Mouse (Mus musculus) heart, adult 2 months (tissue): Measurements from ENCODE around the gene Bmp6. TPM values are rescaled to one million over a fixed set of nuclear protein-coding genes. Genes with fewer than 3 reads are reported as not detected.

ENCODE experiments used
- DNase-seq, 2 experiments: peaks; one replicate each; pipeline ENCODE4 v3.0.0; 2021
- H3K27ac ChIP-seq: fragments of 200-600 bp; 2 replicates; pipeline ENCODE4 v1.8.1; 2022
- H3K27me3 ChIP-seq: fragments of 200-500 bp; 2 replicates; pipeline ENCODE4 v1.6.1; 2012; ENCODE audit warnings: mild to moderate bottlenecking, low read length, inconsistent platforms, mixed read lengths; ENCODE audit not compliant: control insufficient read depth, insufficient read depth
- H3K36me3 ChIP-seq: fragments of 200-500 bp; 2 replicates; pipeline ENCODE4 v1.6.1; 2012; ENCODE audit warnings: low read length, inconsistent platforms; ENCODE audit not compliant: control insufficient read depth, insufficient read depth
- H3K4me1 ChIP-seq: fragments of 200-500 bp; 2 replicates; pipeline ENCODE4 v1.6.1; 2011; ENCODE audit warnings: low read length; ENCODE audit not compliant: control insufficient read depth, insufficient read depth
- H3K4me3 ChIP-seq: fragments of 200-600 bp; 2 replicates; pipeline ENCODE4 v1.8.1; 2022
- H3K79me2 ChIP-seq: fragments of 200-500 bp; replicated peaks from 2 replicates; pipeline ENCODE4 v1.6.1; 2012; ENCODE audit warnings: mild to moderate bottlenecking, inconsistent platforms, low read length, moderate library complexity, mixed read lengths; ENCODE audit not compliant: control insufficient read depth, insufficient read depth
- H3K9ac ChIP-seq: fragments of 200-500 bp; 2 replicates; pipeline ENCODE4 v1.6.1; 2012; ENCODE audit warnings: low read depth, mild to moderate bottlenecking, control low read depth, inconsistent platforms, low read length, mixed read lengths
- CTCF ChIP-seq: fragments of 200-600 bp; IDR thresholded peaks from 2 replicates; pipeline ENCODE4 v1.8.1; 2022; ENCODE audit warnings: antibody characterized with exemption, mild to moderate bottlenecking, moderate library complexity
- EP300 ChIP-seq: fragments of 200-500 bp; IDR thresholded peaks from 2 replicates; pipeline ENCODE4 v1.6.1; 2011; ENCODE audit warnings: low read depth, low read length, control low read depth; ENCODE audit not compliant: insufficient read depth
- POLR2A ChIP-seq: fragments of 200-500 bp; IDR thresholded peaks from 2 replicates; pipeline ENCODE4 v1.6.1; 2011; ENCODE audit warnings: mild to moderate bottlenecking, low read depth, low read length, control low read depth; ENCODE audit not compliant: insufficient read depth
- WGBS: fragments of 180-500 bp; shearing (Covaris S2); methylation state at CpG from one replicate; pipeline ENCODE4 v1.1.7; 2018; 5-methylcytosine and 5-hydroxymethylcytosine counted together
- intact Hi-C: fragments of 180-260 bp; cut with DNase I; formaldehyde crosslinking; loops from one replicate; pipeline ENCODE4 v1.15.1; 2025
- polyA plus RNA-seq: library from polyadenylated mRNA; depleted of rRNA; stranded (reverse); fragments of >200 nt; gene quantifications from 2 replicates; pipeline ENCODE4 v1.2.3, GENCODE M21; 2012
- total RNA-seq, 2 experiments: library from RNA; stranded (reverse); gene quantifications; 2 replicates each; pipeline ENCODE4 v1.2.3; 2021

Gene Bmp6
- total and polyA plus RNA-seq, 3 experiments = 19.3 to 28.8 (median 23.0) TPM

DNA sequence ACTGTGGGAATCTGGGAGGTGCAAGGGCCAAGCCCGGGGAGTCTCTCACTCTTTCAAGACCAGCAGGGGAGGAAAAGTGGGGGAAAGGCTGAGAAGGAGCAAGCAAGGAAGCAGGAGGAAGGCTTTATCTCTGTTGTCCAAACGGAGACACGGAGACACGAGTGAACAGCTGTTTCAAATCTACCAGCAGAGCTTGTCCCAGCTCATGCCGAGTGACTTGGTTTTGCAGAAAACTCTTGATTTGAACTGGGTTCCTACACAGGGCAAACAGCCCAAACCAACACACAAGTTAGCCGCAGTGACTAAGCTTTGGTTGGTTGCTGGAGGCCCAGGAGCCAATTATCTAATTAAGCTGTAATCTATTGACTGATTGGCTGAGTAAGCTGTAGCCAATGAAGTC, 189.1 kb downstream of the Bmp6 start:
- Histone ChIP-seq H3K79me2 (no peaks in the 10 kb centered on the region), H3K4me3 (no peak overlapping the region), H3K9ac (no peak overlapping the region), H3K4me1 (peaks cover 3% of the 10 kb centered on the region), H3K27ac (no peak overlapping the region; the same call in 1 of the 2 replicates), H3K36me3 (no peaks in the 10 kb centered on the region), H3K27me3 (no peaks in the 10 kb centered on the region)
- intact Hi-C loops = no loop called here
- DNase-seq = no peak
- TF ChIP-seq EP300 (no peak), POLR2A (no peak), CTCF (no peak)
- 29% methylated on average over 6 of the region's 6 CpGs for WGBS

DNA sequence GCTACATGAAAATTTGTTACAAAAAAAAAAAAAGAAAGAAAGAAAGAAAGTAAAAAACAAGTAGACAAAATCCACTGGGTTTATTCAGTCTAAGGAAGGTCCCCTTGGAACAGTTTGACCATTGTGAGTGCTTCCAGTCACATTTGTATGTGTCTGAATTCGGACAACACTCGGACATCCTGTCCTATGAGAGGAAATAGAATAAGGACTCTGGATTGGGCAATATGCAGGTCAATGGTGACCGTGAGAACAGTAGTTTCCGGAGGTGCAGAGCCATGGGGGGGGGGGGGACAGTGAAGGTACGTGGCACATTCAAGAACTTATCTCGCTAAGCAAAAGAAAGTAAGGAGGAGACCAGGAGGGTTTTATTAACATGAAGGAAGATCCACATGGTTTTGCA, 189.8 kb downstream of the Bmp6 start:
- TF ChIP-seq EP300 = no peak
- TF ChIP-seq POLR2A = no peak
- no peak for TF ChIP-seq CTCF
- WGBS = 40% methylated on average over 6 of the region's 6 CpGs
- Histone ChIP-seq H3K79me2 (no peaks in the 10 kb centered on the region), H3K4me3 (no peak overlapping the region), H3K36me3 (no peaks in the 10 kb centered on the region), H3K27ac (no peak overlapping the region), H3K27me3 (no peaks in the 10 kb centered on the region), H3K9ac (no peak overlapping the region), H3K4me1 (peaks cover 3% of the 10 kb centered on the region)
- no peak for DNase-seq
- intact Hi-C loops = no loop called here

DNA sequence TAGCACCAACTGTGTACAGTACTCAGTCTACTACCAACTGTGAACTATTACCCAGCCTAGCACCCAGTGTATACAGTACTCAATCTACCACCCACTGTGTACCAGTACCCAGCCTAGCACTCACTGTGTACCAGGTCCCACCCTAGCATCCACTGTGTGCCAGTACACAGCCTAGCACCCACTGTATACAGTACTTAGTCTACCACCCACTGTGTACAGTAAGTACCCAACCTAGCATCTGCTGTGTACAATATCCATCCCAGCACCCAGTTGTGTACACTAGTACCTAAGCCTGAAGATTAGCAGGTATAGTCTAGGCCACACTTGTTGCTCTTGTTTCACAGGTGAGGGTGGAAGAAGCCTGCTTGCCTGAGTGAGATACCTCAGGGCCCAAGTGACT, 192.6 kb downstream of the Bmp6 start:
- H3K27me3 ChIP-seq = no peaks in the 10 kb centered on the region
- no peaks in the 10 kb centered on the region for H3K36me3 ChIP-seq
- no peaks in the 10 kb centered on the region for H3K79me2 ChIP-seq
- H3K9ac ChIP-seq = no peak overlapping the region
- no peak overlapping the region for H3K4me3 ChIP-seq
- intact Hi-C loops = no loop called here
- no peak for TF ChIP-seq EP300
- no peak for TF ChIP-seq POLR2A
- no peak for TF ChIP-seq CTCF
- no peak for DNase-seq
- H3K27ac ChIP-seq = no peak overlapping the region
- peaks cover 3% of the 10 kb centered on the region for H3K4me1 ChIP-seq

DNA sequence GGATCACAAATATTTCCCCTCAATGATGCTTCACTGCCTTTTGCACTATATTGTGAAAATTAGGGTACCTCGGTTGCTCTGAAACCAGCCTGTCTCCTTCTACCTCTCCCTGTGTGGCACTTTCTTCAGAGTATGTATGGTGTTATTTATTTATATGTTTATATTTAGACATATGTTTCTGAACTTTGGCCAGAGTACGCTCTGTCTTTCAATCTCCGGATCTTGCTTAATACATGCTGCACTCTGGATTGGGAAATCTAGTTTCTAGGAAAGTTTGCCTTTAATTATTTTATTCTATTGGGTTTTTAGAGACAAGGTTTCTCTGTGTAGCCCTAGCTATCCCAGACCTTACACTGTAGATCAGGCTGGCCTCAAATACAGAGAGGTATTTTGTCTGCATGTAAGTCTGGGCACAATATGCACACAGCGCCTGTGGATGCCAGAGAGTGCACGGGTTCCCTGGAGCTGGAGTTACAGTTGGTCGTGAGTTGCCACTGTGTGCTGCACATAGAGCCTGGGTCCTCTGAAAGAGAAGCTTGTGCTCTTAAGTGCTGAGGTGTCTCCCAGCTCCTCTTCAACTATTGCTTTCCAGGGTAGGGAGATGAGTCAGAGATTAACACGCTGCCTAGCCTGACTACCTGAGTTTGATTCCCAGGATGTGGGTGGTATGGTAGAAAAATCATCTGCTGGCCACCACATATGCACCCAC, 194.4 kb downstream of the Bmp6 start:
- no peaks in the 10 kb centered on the region for H3K79me2 ChIP-seq
- 88% methylated on average over 7 of the region's 7 CpGs for WGBS

DNA sequence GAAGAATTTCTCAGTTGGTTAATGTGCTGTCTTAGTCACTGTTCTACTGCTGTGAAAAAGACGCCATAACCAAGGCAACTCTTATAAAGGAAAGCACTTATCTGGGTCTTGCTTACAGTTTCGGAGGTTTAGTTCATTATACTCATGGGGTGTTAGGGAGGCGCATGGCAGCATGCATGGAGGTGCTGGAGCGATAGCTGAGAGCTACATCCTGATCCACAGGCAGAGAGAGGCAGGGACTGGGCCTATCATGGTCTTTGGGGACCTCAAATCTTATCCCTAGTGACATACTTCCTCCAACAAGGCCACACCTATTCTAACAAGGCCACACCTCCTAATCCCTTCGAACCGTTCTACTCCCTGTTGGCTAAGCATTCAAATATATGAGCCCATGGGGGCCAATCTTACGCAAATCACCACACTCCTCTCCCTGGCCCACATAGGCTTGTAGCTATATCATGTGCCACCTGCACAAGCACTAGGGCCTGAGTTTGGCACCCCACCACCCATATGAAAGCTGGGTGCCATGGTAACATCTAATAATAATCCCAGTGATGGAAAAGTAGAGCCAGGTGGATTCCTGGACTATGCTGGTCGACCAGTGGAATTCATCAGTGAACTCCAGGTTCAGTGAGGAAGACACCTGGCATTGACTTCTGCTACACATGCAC, 198.7 kb downstream of the Bmp6 start:
- 82% methylated on average over 8 of the region's 8 CpGs for WGBS

More for the DNA sequence above, 194.4 kb downstream of the Bmp6 start:
- Histone ChIP-seq H3K4me1 (no peaks in the 10 kb centered on the region), H3K4me3 (no peak overlapping the region), H3K9ac (no peak overlapping the region), H3K36me3 (no peaks in the 10 kb centered on the region), H3K27ac (no peak overlapping the region), H3K27me3 (no peaks in the 10 kb centered on the region)
- TF ChIP-seq EP300 (no peak), POLR2A (no peak), CTCF (no peak)
- DNase-seq = no peak
- intact Hi-C loops = no loop called here

More for the DNA sequence above, 198.7 kb downstream of the Bmp6 start:
- no peak overlapping the region for H3K4me3 ChIP-seq
- no peaks in the 10 kb centered on the region for H3K79me2 ChIP-seq
- H3K27me3 ChIP-seq = no peaks in the 10 kb centered on the region
- intact Hi-C loops = no loop called here
- no peak overlapping the region for H3K9ac ChIP-seq
- no peaks in the 10 kb centered on the region for H3K36me3 ChIP-seq
- H3K27ac ChIP-seq = no peak overlapping the region
- no peaks in the 10 kb centered on the region for H3K4me1 ChIP-seq
- no peak for DNase-seq
- TF ChIP-seq EP300 (no peak), POLR2A (no peak), CTCF (no peak)
